Mouse (Mus musculus): ENCODE measurements around the gene Zpld1.

GRCm38 (mm10) chr16:55312106-55312505, 14.3 kb upstream of the Zpld1 start:
- TF ChIP-seq CTCF (IDR thresholded peaks at IDR 0.05) (no peak), EP300 (IDR thresholded peaks at IDR 0.05; ENCODE audit: insufficient read depth, low read depth, low read length) (no peak)

Measured in heart, adult 2 months (tissue).